Mouse (Mus musculus): ENCODE measurements around the gene Flnc.

DNA sequence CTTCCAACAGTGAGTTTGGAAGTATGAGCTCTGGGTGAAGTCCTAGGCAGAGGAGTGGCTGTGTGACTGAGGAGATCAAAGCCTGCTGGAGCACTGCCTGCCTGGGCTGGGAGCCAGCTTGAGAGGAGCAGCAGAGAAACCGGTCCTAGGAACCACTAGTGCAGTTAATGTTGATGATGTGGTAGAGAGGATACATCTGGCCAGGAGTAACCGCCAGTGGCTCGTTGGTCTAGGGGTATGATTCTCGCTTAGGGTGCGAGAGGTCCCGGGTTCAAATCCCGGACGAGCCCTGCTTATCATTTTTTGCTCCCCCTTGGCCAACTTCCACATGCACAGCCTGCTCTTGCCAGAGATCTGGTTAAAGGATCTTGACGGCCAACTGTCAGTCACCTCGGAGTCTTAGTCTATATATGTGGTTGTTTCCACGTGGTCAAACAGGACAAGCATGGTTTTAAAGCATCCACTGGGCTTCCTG is 44.4 kb upstream of the Flnc start:
- TF ChIP-seq CTCF (IDR thresholded peaks at IDR 0.05; ENCODE audit: low read depth, low read length) (no peak), POLR2A (IDR thresholded peaks at IDR 0.05; ENCODE audit: extremely low read depth, insufficient read depth, low read length) (no peak)

All from liver, adult 2 months (tissue).